Comparison of ENCODE assay signal across 8 mouse cellular contexts in the genomic region with DNA sequence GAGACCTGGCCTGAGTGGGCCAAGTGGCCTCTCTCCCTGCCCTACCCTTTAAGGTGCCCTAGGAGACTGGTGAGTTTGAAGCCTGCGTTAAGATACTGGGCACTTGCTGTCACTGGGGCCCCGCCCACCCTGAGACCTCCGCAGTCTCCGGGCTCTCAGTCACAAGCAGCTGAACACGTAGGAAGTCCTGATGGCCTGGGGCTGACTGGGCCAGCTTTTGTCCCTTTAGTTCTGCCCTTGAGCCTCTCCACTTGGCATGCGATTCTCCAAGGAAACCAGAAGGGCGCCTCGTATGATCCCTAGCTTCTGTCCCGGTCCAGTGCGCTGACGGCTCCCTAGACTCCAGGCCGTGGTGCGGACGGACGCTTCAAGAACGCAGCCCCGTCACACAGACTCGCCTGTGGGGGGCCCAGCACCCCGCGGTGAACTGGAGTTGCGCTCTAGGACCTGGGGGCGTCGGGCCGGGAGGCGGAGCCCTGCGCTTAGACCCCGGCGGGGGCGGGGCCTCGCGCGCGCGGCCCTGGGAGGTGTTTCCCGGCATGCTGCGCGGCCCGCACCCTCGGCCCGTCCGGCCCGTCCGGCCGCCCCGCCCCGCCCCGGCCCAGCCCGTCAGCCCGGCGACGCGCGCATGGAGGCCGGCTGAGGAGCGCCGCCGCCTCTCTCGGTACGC. TPM values are rescaled to one million over a fixed set of nuclear protein-coding genes. Genes with fewer than 3 reads are reported as not detected.
DNase-seq lines count a peak whose midpoint lies in the region; ATAC-seq and TF ChIP-seq lines count a peak whose summit lies in the region.

No protein-coding gene starts in this region.

- H3K4me3 ChIP-seq in heart, embryonic 11.5 days (ENCODE audit: low read depth, low read length), result peak overlapping the region; percentile 88
- peak overlapping the region; percentile 69 for H3K4me3 ChIP-seq in kidney, embryonic 16.5 days (ENCODE audit: low read length)
- H3K4me3 ChIP-seq in liver, embryonic 12.5 days, result peak overlapping the region; percentile 77

- 1% methylated on average over 40 of the region's 59 CpGs for WGBS in heart, embryonic 11.5 days (ENCODE audit: insufficient replicate concordance)
- WGBS in kidney, embryonic 16.5 days, result under 1% methylated on average over 38 of the region's 59 CpGs
- under 1% methylated on average over 59 of the region's 59 CpGs for WGBS in liver, embryonic 12.5 days (ENCODE audit: insufficient replicate concordance)

- H3K9me3 ChIP-seq in heart, embryonic 11.5 days (replicated peaks; ENCODE audit: control insufficient read depth, low read length), result no peaks in the 10 kb centered on the region
- no peaks in the 10 kb centered on the region for H3K9me3 ChIP-seq in kidney, embryonic 16.5 days (ENCODE audit: low read length)
- no peaks in the 10 kb centered on the region for H3K9me3 ChIP-seq in liver, embryonic 12.5 days (replicated peaks)

- no peaks in the 10 kb centered on the region for H3K36me3 ChIP-seq in heart, embryonic 11.5 days (ENCODE audit: control insufficient read depth, insufficient read depth, low read length)
- H3K36me3 ChIP-seq in kidney, embryonic 16.5 days (ENCODE audit: insufficient read depth, low read length), result no peaks in the 10 kb centered on the region
- H3K36me3 ChIP-seq in liver, embryonic 12.5 days, result peaks cover 9% of the 10 kb centered on the region; the same call in 1 of the 2 replicates
- peaks cover 2% of the 10 kb centered on the region; the same call in 1 of the 2 replicates for H3K36me3 ChIP-seq in splenic B cell, adult 2 months (ENCODE audit: control insufficient read depth, insufficient read depth, low read length, poor library complexity, severe bottlenecking)

- H3K9ac ChIP-seq in heart, embryonic 11.5 days (ENCODE audit: low read depth, low read length), result peak overlapping the region; percentile 91
- H3K9ac ChIP-seq in kidney, embryonic 16.5 days (replicated peaks; ENCODE audit: low read length), result peak overlapping the region; percentile 95
- H3K9ac ChIP-seq in liver, embryonic 12.5 days, result peak overlapping the region; percentile 86

- peak overlapping the region; percentile 96 for H3K27ac ChIP-seq in heart, embryonic 11.5 days (ENCODE audit: low read depth, low read length)
- H3K27ac ChIP-seq in kidney, embryonic 16.5 days (ENCODE audit: low read length), result peak overlapping the region; percentile 91
- peak overlapping the region; percentile 77 for H3K27ac ChIP-seq in liver, embryonic 12.5 days

- ATAC-seq in erythroblast, adult 5-6 weeks (replicated peaks; ENCODE audit: low FRiP score, poor library complexity, severe bottlenecking), result peak; percentile 68
- peak; percentile 89 for ATAC-seq in heart, embryonic 11.5 days (replicated peaks; ENCODE audit: insufficient number of reproducible peaks, low FRiP score, low TSS enrichment)
- peak; percentile 91 for ATAC-seq in kidney, embryonic 16.5 days (ENCODE audit: low FRiP score, low TSS enrichment)
- peak; percentile 88 for ATAC-seq in liver, embryonic 12.5 days

- H3K27me3 ChIP-seq in heart, embryonic 11.5 days (ENCODE audit: control insufficient read depth, insufficient read depth, low read length), result peaks cover 2% of the 10 kb centered on the region; the same call in 1 of the 2 replicates
- no peaks in the 10 kb centered on the region for H3K27me3 ChIP-seq in kidney, embryonic 16.5 days (ENCODE audit: insufficient read depth, low read length)
- H3K27me3 ChIP-seq in liver, embryonic 12.5 days (replicated peaks), result peaks cover 34% of the 10 kb centered on the region
- H3K27me3 ChIP-seq in splenic B cell, adult 2 months (ENCODE audit: control insufficient read depth, insufficient read depth, low read length, poor library complexity, severe bottlenecking), result no peaks in the 10 kb centered on the region

- DNase-seq in CD4-positive helper T cell, adult 2 months (ENCODE audit: low read depth, low spot score), result peak; percentile 87
- peak; percentile 95 for DNase-seq in brain, embryonic 14.5 days (ENCODE audit: low read depth)
- peak; percentile 80 for DNase-seq in naive thymus-derived CD4-positive, alpha-beta T cell, adult 2 months (ENCODE audit: low read depth)
- peak; percentile 90 for DNase-seq in splenic B cell, adult 2 months (ENCODE audit: low read depth, low spot score)

- peaks cover 37% of the 10 kb centered on the region for H3K4me1 ChIP-seq in heart, embryonic 11.5 days (ENCODE audit: control insufficient read depth, insufficient read depth, low read length)
- H3K4me1 ChIP-seq in kidney, embryonic 16.5 days (ENCODE audit: insufficient read depth, low read length), result peaks cover 34% of the 10 kb centered on the region
- H3K4me1 ChIP-seq in liver, embryonic 12.5 days, result peaks cover 40% of the 10 kb centered on the region

- peak; percentile 17; the same call in 1 of the 2 replicates for TF ChIP-seq CTCF in brain, embryonic 14.5 days (IDR thresholded peaks at IDR 0.05; ENCODE audit: borderline replicate concordance, extremely low read depth, insufficient read depth, insufficient read length)

- H3K4me2 ChIP-seq in heart, embryonic 11.5 days, result peak overlapping the region; percentile 95
- peak overlapping the region; percentile 80 for H3K4me2 ChIP-seq in kidney, embryonic 16.5 days (replicated peaks; ENCODE audit: low read depth, low read length)
- peak overlapping the region; percentile 98 for H3K4me2 ChIP-seq in liver, embryonic 12.5 days

- peak; percentile 56; the same call in 1 of the 2 replicates for TF ChIP-seq POLR2A in brain, embryonic 14.5 days (IDR thresholded peaks at IDR 0.05; ENCODE audit: borderline replicate concordance, extremely low read depth, insufficient read depth, insufficient read length, poor library complexity, severe bottlenecking)

RNA-seq across cellular contexts. Expression of a gene that starts 0.7 kb away (rescaled TPM):
- polyA plus RNA-seq in brain, embryonic 14.5 days (2012; rRNA removed), result 36.0 and 40.8 TPM in 2 replicates
- 2.7 and 11.9 TPM in 2 replicates for total RNA-seq in erythroblast, adult 5-6 weeks (2015; ENCODE audit: low replicate concordance)
- total RNA-seq in erythroblast, adult 5-6 weeks (2017; ENCODE audit: low replicate concordance), result 6.3 and 8.3 TPM in 2 replicates
- 51.7 and 52.6 TPM in 2 replicates for polyA plus RNA-seq in heart, embryonic 11.5 days (2014; fragmentation: Nextera tagmentation; extraction: Ambion mirVana)
- polyA plus RNA-seq in kidney, embryonic 16.5 days (2015; fragmentation: Nextera tagmentation; extraction: Ambion mirVana), result 53.8 and 60.3 TPM in 2 replicates
- 18.4 and 22.9 TPM in 2 replicates for polyA plus RNA-seq in liver, embryonic 12.5 days (2016; fragmentation: Nextera tagmentation; extraction: Ambion mirVana)

RNA-seq across cellular contexts. Expression of a gene that starts 13.3 kb away (rescaled TPM):
- polyA plus RNA-seq in brain, embryonic 14.5 days (2012; rRNA removed), result 37.9 and 50.7 TPM in 2 replicates
- 3.8 and 8.8 TPM in 2 replicates for total RNA-seq in erythroblast, adult 5-6 weeks (2015; ENCODE audit: low replicate concordance)
- total RNA-seq in erythroblast, adult 5-6 weeks (2017; ENCODE audit: low replicate concordance), result 5.9 and 6.0 TPM in 2 replicates
- 9.5 and 9.9 TPM in 2 replicates for polyA plus RNA-seq in heart, embryonic 11.5 days (2014; fragmentation: Nextera tagmentation; extraction: Ambion mirVana)
- 19.7 and 19.8 TPM in 2 replicates for polyA plus RNA-seq in kidney, embryonic 16.5 days (2015; fragmentation: Nextera tagmentation; extraction: Ambion mirVana)
- polyA plus RNA-seq in liver, embryonic 12.5 days (2016; fragmentation: Nextera tagmentation; extraction: Ambion mirVana), result 11.6 and 12.8 TPM in 2 replicates

RNA-seq across cellular contexts. Expression of a gene that starts 16.1 kb away (rescaled TPM):
- 14.7 and 24.0 TPM in 2 replicates for polyA plus RNA-seq in brain, embryonic 14.5 days (2012; rRNA removed)
- total RNA-seq in erythroblast, adult 5-6 weeks (2015; ENCODE audit: low replicate concordance), result not detected in 2 replicates
- not detected in 2 replicates for total RNA-seq in erythroblast, adult 5-6 weeks (2017; ENCODE audit: low replicate concordance)
- 1.4 and 1.5 TPM in 2 replicates for polyA plus RNA-seq in heart, embryonic 11.5 days (2014; fragmentation: Nextera tagmentation; extraction: Ambion mirVana)
- 0.04 and 0.23 TPM in 2 replicates for polyA plus RNA-seq in kidney, embryonic 16.5 days (2015; fragmentation: Nextera tagmentation; extraction: Ambion mirVana)
- 0.04 TPM in 1 of 2 replicates, not detected in the other for polyA plus RNA-seq in liver, embryonic 12.5 days (2016; fragmentation: Nextera tagmentation; extraction: Ambion mirVana)

RNA-seq across cellular contexts. Expression of a gene that starts 47.3 kb away (rescaled TPM):
- 45.9 and 50.3 TPM in 2 replicates for polyA plus RNA-seq in brain, embryonic 14.5 days (2012; rRNA removed)
- 7.3 and 13.8 TPM in 2 replicates for total RNA-seq in erythroblast, adult 5-6 weeks (2015; ENCODE audit: low replicate concordance)
- total RNA-seq in erythroblast, adult 5-6 weeks (2017; ENCODE audit: low replicate concordance), result 15.3 and 21.2 TPM in 2 replicates
- 13.1 and 14.1 TPM in 2 replicates for polyA plus RNA-seq in heart, embryonic 11.5 days (2014; fragmentation: Nextera tagmentation; extraction: Ambion mirVana)
- polyA plus RNA-seq in kidney, embryonic 16.5 days (2015; fragmentation: Nextera tagmentation; extraction: Ambion mirVana), result 14.7 and 17.8 TPM in 2 replicates
- 11.8 and 12.7 TPM in 2 replicates for polyA plus RNA-seq in liver, embryonic 12.5 days (2016; fragmentation: Nextera tagmentation; extraction: Ambion mirVana)

RNA-seq across cellular contexts. Expression of a gene that starts 52.9 kb away (rescaled TPM):
- 33.1 and 58.3 TPM in 2 replicates for polyA plus RNA-seq in brain, embryonic 14.5 days (2012; rRNA removed)
- 1.5 TPM in 1 of 2 replicates, not detected in the other for total RNA-seq in erythroblast, adult 5-6 weeks (2015; ENCODE audit: low replicate concordance)
- 1.7 and 2.5 TPM in 2 replicates for total RNA-seq in erythroblast, adult 5-6 weeks (2017; ENCODE audit: low replicate concordance)
- polyA plus RNA-seq in heart, embryonic 11.5 days (2014; fragmentation: Nextera tagmentation; extraction: Ambion mirVana), result 10.5 and 11.4 TPM in 2 replicates
- 23.4 and 25.8 TPM in 2 replicates for polyA plus RNA-seq in kidney, embryonic 16.5 days (2015; fragmentation: Nextera tagmentation; extraction: Ambion mirVana)
- 12.8 and 15.3 TPM in 2 replicates for polyA plus RNA-seq in liver, embryonic 12.5 days (2016; fragmentation: Nextera tagmentation; extraction: Ambion mirVana)

Comparison
In these comparisons a context has a peak if more than half of its experiments do, and no peak if none do; other contexts are left out.
1. Peak in every context shown above with its lines: DNase-seq, ATAC-seq, H3K4me3 ChIP-seq and H3K27ac ChIP-seq.